Mouse (Mus musculus) brain, adult 10 weeks (tissue): Measurements from ENCODE around the gene Kdm2a. TPM values are rescaled to one million over a fixed set of nuclear protein-coding genes. Genes with fewer than 3 reads are reported as not detected.

Experiments used
- polyA plus RNA-seq: library from polyadenylated mRNA; stranded (reverse); fragments of 350-450 nt; fragmentation: Illumina TruSeq; extraction: RNeasy Lipid Tissue Mini Kit (QIAGEN cat#74804); gene quantifications from one replicate; pipeline ENCODE4 v1.2.3, GENCODE M21; 2015; ENCODE audit warnings: low read depth, low replicate concordance

Kdm2a gene
- 41.1 TPM for polyA plus RNA-seq

DNA sequence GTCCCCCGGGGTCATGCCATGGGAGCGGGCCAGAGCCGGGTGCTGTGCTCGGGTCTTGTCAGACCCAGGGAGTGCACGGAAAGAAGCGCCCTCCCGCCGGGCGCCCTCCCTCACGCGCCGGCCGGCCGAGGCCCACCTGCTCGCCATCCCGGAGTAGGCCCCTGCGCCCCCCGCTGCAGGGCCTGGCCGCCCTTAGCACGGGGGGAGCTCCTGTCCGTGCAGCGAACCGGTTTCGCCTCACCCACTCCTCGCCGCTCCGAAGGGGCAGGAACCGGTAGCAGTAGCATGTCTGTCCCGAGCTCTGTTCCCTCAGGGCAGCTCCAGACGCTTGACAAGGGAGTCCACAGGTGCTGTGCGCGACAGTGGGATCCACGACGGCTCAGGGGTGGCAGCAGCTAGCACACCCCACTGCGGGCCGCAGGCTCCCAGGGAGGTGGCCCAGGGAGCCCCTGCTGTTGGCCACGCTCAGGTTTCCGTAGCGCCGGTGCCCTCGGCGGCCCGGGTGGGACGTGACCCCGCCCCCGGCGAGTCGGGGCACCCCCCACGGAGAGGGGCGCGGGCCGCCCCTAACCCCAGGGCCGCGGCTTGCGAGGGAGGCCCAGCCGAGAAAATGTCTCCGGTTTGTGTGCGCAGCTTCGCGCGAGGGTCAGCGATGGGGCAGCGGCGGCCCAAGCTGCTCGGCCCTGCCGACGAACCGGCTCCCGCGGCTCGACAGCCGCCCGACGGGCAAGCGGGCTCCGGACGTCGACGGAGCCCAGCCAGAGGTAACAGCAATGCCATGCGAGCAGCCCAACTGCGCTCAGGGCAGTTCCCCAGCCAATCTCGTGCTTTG is at the start of gene Kdm2a:
Gene Kdm2a, minus strand, starts transcription at position 488 of the 832 bp plus-strand sequence.

DNA sequence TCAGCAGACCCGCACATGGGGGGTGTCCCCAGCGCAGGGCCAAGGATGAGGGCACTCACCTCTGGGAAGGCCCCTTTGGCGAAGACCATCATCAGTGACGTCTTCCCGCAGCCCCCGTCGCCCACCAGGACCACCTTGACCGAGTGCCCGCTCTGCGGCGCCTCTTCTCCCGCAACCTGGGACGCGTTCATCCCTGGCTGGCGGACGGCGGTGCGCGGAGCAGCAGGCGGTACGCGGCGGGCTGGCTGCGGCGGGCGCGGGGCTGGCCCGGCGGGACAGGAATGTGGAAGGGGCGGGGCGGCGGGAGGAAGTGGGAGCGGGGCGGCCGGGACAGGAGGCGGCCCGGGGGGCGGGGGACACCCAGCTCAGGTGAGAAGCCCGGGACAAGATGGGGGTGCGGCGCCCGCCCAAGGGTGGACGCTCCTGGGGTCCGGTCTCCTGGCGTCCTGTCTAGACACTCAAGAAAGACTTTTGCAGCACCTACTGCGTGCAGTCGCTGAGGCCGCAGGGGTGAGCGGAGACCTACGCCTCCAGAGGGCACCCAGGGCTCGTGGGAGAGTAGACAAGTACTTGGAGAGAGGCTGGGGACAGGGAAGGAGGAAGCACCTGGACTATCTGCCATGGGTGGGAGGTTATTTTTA is 41.2 kb upstream of the Kdm2a start, which contains the start of gene Rhod:
Gene Rhod, minus strand, starts transcription at position 272 of the 641 bp plus-strand sequence.

DNA sequence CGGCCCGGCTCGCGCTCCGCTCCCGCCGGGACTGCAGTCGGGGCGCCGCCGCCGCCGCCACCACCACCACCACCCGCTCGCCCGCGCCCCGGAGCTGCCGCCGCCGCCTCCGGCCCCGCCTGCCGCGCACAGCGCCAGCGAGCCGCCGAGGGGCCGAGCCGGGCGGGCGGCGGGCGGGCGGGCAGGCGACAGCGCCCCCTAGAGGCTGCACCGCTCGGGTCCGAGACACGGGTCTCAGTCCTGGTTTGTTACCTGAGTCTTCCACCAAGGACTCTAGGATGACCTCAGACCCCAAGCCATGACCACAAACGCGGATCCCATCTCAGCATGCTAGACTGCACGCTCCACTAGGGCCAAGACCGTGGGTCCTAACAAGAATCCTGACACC is 91.9 kb downstream of the Kdm2a start, which contains the start of gene Grk2:
Gene Grk2, minus strand, starts transcription at position 33 of the 388 bp plus-strand sequence.

DNA sequence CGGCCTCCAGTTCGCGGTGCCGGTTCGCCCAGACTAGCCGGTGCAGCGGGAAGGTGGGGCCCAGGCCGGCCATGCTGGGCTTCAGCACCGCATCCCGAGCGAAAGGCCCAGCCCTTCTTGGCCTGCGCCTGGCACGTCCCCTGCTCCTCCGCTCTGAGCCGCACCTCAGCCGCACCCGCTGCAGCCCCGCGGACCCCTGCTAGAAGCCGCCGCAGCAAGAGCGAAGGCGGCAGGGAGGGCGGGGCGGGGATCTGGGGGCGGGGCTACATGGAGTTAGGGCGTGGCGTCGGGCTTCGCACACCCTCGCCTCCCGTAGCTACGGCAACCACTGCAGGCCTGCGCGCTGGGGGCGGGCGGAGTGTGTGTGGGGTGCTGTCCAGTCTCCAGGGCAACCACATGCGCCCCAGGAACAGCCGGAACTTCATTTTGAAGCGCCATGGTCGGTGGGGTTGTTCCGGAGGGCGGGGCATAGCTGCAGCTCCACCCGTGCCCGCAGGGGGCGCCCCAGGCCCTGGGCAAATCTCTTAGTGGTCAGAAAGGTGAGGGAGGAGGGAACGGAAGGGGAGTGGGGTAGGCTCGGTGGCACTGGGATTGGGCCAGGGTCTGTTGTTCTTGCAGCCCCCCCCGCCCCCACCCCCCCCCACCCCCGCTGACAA is 115.1 kb downstream of the Kdm2a start, which contains the start of gene Ankrd13d:
Gene Ankrd13d, minus strand, starts transcription at position 240 of the 656 bp plus-strand sequence.

DNA sequence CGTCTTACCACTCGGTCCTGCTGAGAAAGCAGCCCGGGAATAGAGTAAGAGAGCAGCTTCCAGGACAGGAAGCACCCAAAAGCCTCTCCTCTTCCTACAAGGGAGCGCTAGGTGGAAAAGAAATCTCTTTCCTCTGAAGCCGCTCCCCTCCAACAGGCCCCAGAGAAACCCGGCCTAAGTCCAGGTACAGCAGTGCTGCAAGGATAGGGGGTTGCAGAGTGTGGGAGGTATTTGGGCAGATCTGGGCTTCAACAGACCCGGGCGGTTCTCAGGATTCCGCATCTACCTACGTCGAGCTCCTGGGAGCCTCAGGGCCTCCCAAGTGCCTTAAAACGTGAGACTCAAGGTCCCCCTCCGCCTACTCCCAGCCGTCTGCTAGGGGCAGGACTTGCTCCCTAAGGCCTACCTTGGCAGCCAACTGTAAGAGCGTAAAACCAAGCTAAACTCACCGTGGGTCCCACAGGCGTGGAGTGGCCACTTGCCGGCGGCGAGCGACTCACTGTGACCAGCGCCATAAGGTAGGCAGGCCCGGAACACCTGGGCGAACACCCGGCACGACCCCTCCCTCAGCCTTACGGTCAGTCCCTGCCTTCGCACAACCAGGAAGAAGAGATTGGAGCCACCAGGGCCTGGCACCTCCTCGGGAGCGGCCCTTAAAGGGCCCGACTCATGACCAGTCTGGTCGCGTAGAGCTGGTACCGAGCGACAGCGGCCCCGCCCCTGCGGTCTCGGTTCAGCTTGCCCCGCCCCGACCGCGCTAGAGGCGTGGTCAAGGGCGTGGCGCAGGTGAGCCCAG is 129.3 kb downstream of the Kdm2a start, which contains the start of gene Ssh3:
Gene Ssh3, minus strand, starts transcription at position 615 of the 796 bp plus-strand sequence.

Other genes with a start within 250 kb of the Kdm2a start
- gene Coro1b, start 249.7 kb downstream of the Kdm2a start, polyA plus RNA-seq, result 127 TPM
- gene Ptprcap, start 244.7 kb downstream of the Kdm2a start, polyA plus RNA-seq, result 1.5 TPM
- 45.8 TPM for gene Rps6kb2, start 234.9 kb downstream of the Kdm2a start, polyA plus RNA-seq
- 13.7 TPM for gene Carns1, start 222.8 kb downstream of the Kdm2a start, polyA plus RNA-seq
- gene Tbc1d10c, start 207.0 kb downstream of the Kdm2a start, polyA plus RNA-seq, result 1.2 TPM
- gene Ppp1ca, start 206.2 kb downstream of the Kdm2a start, polyA plus RNA-seq, result 454 TPM
- 10.9 TPM for gene Rad9a, start 196.6 kb downstream of the Kdm2a start, polyA plus RNA-seq
- 0.59 TPM for gene Clcf1, start 184.0 kb downstream of the Kdm2a start, polyA plus RNA-seq
- gene AC109138.7, start 183.9 kb downstream of the Kdm2a start, polyA plus RNA-seq, result not detected
- 29.6 TPM for gene Pold4, start 166.4 kb downstream of the Kdm2a start, polyA plus RNA-seq
- 58.5 TPM for gene Ssh3, start 129.1 kb downstream of the Kdm2a start, polyA plus RNA-seq
- gene Ankrd13d, start 115.1 kb downstream of the Kdm2a start, polyA plus RNA-seq, result 55.6 TPM
- gene Grk2, start 92.1 kb downstream of the Kdm2a start, polyA plus RNA-seq, result 184 TPM
- 1.6 TPM for gene Rhod, start 41.1 kb upstream of the Kdm2a start, polyA plus RNA-seq
- gene Syt12, start 79.2 kb upstream of the Kdm2a start, polyA plus RNA-seq, result 33.8 TPM
- gene 2010003K11Rik, start 100.3 kb upstream of the Kdm2a start, polyA plus RNA-seq, result not detected
- 46.9 TPM for gene Pcx, start 112.2 kb upstream of the Kdm2a start, polyA plus RNA-seq
- gene Lrfn4, start 217.4 kb upstream of the Kdm2a start, polyA plus RNA-seq, result 21.6 TPM
- 33.2 TPM for gene Rce1, start 227.4 kb upstream of the Kdm2a start, polyA plus RNA-seq